Mouse (Mus musculus) liver, postnatal 0 days (tissue): ENCODE measurements at regions not wholly inside any gene's neighbourhood (a gene's known extent, or its start where the extent isn't known, plus 50 kb on each side); places are given as distances from the start of the nearest gene placed in this dataset.

Source experiments
- CTCF ChIP-seq: sonication (generic); IDR thresholded peaks from 2 replicates; pipeline ENCODE4 v1.5.1; 2016; ENCODE audit warnings: antibody characterized with exemption, low read depth
- EP300 ChIP-seq: IDR thresholded peaks from 2 replicates; pipeline ENCODE4 v1.6.1; 2016; ENCODE audit warnings: antibody characterized with exemption, low read depth, mild to moderate bottlenecking

DNA sequence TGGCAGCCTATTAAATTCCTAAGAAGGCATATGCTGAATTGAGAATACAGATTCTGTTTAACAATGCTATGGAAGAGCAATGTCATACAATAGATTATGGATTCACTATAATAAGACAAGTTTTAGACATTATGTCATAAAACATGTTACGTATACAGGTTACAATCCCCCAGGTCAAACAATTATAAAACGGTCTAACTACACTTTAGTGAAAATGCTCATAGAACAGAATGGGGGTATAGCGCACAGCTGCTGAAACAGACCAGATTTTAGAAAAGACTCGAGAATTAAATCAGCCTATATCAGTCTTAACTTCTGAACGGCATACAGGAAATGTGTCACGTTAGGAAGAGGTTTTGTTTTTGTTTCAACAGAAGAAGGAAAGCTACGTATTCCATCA lies 660.5 kb upstream of the Sel1l start:
- TF ChIP-seq CTCF (no peak), EP300 (no peak)
